Mouse (Mus musculus): ENCODE data around the gene Dnaic1. TPM values are rescaled to one million over a fixed set of nuclear protein-coding genes. Genes with fewer than 3 reads are reported as not detected.
"Not testable (repeated sequence)": the region's sequence is repeated elsewhere in the genome, so short reads cannot be mapped to it uniquely, and the experiment has no call there.

The Dnaic1 gene
- total RNA-seq, 1 experiment = 1.7 TPM

DNA sequence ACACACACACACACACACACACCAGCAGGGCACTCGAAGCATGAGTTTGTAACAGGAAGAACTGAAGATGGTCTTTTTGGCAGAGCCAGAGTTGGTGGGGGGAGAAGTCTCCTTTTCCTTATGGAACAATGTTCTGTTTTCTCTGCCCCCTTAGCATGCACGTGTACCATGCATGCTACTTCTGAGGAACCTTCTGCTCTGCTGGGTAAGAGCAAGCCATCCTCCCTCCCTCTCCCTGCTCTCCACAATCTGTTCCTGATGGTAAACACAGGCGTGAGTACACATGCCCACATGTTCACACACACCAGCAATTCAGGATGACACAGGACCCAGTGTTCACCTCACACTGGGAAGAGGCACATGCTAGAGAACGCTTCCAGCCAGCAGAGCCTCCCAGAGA lies 111.6 kb downstream of the Dnaic1 start:
- DNase-seq (ENCODE audit: low read depth, low spot score) = no peak
- H3K4me1 ChIP-seq (ENCODE audit: control insufficient read depth in 2 of 2, insufficient read depth in 2 of 2, low read length in 2 of 2, poor library complexity in 1 of 2) = peaks cover 2 to 15% of the 10 kb centered on the region in 2 experiments; a peak in 1 of 4 replicates
- TF ChIP-seq HCFC1 (IDR thresholded peaks at IDR 0.05; ENCODE audit: borderline replicate concordance, insufficient read depth, low read length) (no peak), MAFK (IDR thresholded peaks at IDR 0.05; ENCODE audit: insufficient read depth, low read depth, low read length) (no peak), ZC3H11A (IDR thresholded peaks at IDR 0.05; ENCODE audit: borderline replicate concordance, low read depth, low read length) (no peak), ZNF384 (IDR thresholded peaks at IDR 0.05; ENCODE audit: low read depth, low read length) (no peak), CHD2 (IDR thresholded peaks at IDR 0.05; ENCODE audit: low read depth, low read length) (no peak)
- no peaks in the 10 kb centered on the region for H3K36me3 ChIP-seq (ENCODE audit: control insufficient read depth, insufficient read depth, low read length, poor library complexity, severe bottlenecking)
- no peak overlapping the region for H3K9ac ChIP-seq (ENCODE audit: insufficient read depth, low read depth, low read length, poor library complexity, severe bottlenecking)
- in situ Hi-C loops (cut with MboI; ENCODE audit: low sequenced_read_pairs in 2 of 2, unreplicated experiment in 2 of 2) = no loop called here
- no peak overlapping the region for H3K4me3 ChIP-seq (ENCODE audit: insufficient read depth in 1 of 2, low read depth in 1 of 2, low read length in 2 of 2, poor library complexity in 1 of 2, severe bottlenecking in 1 of 2)
- no peaks in the 10 kb centered on the region for H3K9me3 ChIP-seq (ENCODE audit: control insufficient read depth, insufficient read depth, low read depth, low read length)
- H3K27ac ChIP-seq (ENCODE audit: insufficient read depth, low read depth, low read length, poor library complexity, severe bottlenecking) = no peak overlapping the region

DNA sequence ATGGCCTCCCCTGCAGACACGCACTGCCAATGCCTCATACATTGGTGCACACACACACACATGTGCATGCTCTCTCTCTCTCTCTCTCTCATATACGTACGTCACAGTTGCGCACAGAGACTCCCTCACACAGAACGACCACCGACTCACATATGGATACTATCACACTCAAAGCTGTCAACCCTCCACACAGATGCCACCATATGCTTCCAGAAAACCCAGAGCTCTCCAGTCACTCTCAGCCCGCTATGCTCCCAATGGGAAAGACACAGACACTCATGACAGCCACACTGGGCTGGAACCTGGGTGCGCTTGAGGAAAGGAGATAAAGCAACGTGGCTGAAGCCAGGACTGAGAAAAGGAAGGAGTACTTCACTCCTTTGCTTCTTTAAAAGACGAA lies 112.4 kb downstream of the Dnaic1 start:
- in situ Hi-C loops (cut with MboI; ENCODE audit: low sequenced_read_pairs in 2 of 2, unreplicated experiment in 2 of 2) = no loop called here
- no peak overlapping the region for H3K4me3 ChIP-seq (ENCODE audit: insufficient read depth in 1 of 2, low read depth in 1 of 2, low read length in 2 of 2, poor library complexity in 1 of 2, severe bottlenecking in 1 of 2)
- DNase-seq (ENCODE audit: low read depth, low spot score) = no peak
- no peaks in the 10 kb centered on the region for H3K9me3 ChIP-seq (ENCODE audit: control insufficient read depth, insufficient read depth, low read depth, low read length)
- H3K36me3 ChIP-seq (ENCODE audit: control insufficient read depth, insufficient read depth, low read length, poor library complexity, severe bottlenecking) = no peaks in the 10 kb centered on the region
- H3K27ac ChIP-seq (ENCODE audit: insufficient read depth, low read depth, low read length, poor library complexity, severe bottlenecking) = no peak overlapping the region
- peaks cover 0 to 10% of the 10 kb centered on the region in 2 experiments; a peak in 1 of 4 replicates for H3K4me1 ChIP-seq (ENCODE audit: control insufficient read depth in 2 of 2, insufficient read depth in 2 of 2, low read length in 2 of 2, poor library complexity in 1 of 2)
- H3K9ac ChIP-seq (ENCODE audit: insufficient read depth, low read depth, low read length, poor library complexity, severe bottlenecking) = no peak overlapping the region
- TF ChIP-seq HCFC1 (IDR thresholded peaks at IDR 0.05; ENCODE audit: borderline replicate concordance, insufficient read depth, low read length) = no peak
- no peak for TF ChIP-seq CHD2 (IDR thresholded peaks at IDR 0.05; ENCODE audit: low read depth, low read length)
- TF ChIP-seq ZNF384 (IDR thresholded peaks at IDR 0.05; ENCODE audit: low read depth, low read length) = no peak
- TF ChIP-seq ZC3H11A (IDR thresholded peaks at IDR 0.05; ENCODE audit: borderline replicate concordance, low read depth, low read length) = no peak
- TF ChIP-seq MAFK (IDR thresholded peaks at IDR 0.05; ENCODE audit: insufficient read depth, low read depth, low read length) = no peak

DNA sequence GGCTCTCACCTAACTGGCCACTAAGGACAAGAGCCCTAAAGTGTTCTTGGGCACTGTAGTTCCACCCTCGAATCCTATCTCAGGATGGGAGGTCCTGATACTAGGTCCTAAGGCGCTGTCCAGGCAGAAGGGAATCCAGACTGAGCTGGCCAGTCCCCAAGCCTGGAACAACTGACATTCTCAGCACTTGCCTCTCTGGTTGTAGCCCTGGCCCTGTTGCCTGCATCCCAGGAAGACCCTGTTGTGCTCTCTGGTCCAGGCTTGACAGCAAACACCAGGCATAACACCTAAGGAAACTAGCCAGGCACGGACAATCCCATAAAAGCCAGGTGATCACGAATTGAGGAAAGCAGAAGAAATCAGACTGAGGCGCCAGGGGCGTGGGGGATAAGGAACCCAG lies 113.2 kb downstream of the Dnaic1 start:
- no peak for TF ChIP-seq CHD2 (IDR thresholded peaks at IDR 0.05; ENCODE audit: low read depth, low read length)
- no peak for TF ChIP-seq ZNF384 (IDR thresholded peaks at IDR 0.05; ENCODE audit: low read depth, low read length)
- TF ChIP-seq HCFC1 (IDR thresholded peaks at IDR 0.05; ENCODE audit: borderline replicate concordance, insufficient read depth, low read length) = no peak
- TF ChIP-seq ZC3H11A (IDR thresholded peaks at IDR 0.05; ENCODE audit: borderline replicate concordance, low read depth, low read length) = no peak
- TF ChIP-seq MAFK (IDR thresholded peaks at IDR 0.05; ENCODE audit: insufficient read depth, low read depth, low read length) = no peak
- no peak for DNase-seq (ENCODE audit: low read depth, low spot score)
- in situ Hi-C loops (cut with MboI; ENCODE audit: low sequenced_read_pairs in 2 of 2, unreplicated experiment in 2 of 2) = no loop called here
- H3K9ac ChIP-seq (ENCODE audit: insufficient read depth, low read depth, low read length, poor library complexity, severe bottlenecking) = no peak overlapping the region
- no peak overlapping the region for H3K4me3 ChIP-seq (ENCODE audit: insufficient read depth in 1 of 2, low read depth in 1 of 2, low read length in 2 of 2, poor library complexity in 1 of 2, severe bottlenecking in 1 of 2)
- H3K36me3 ChIP-seq (ENCODE audit: control insufficient read depth, insufficient read depth, low read length, poor library complexity, severe bottlenecking) = no peaks in the 10 kb centered on the region
- no peak overlapping the region for H3K27ac ChIP-seq (ENCODE audit: insufficient read depth, low read depth, low read length, poor library complexity, severe bottlenecking)
- H3K4me1 ChIP-seq (ENCODE audit: control insufficient read depth in 2 of 2, insufficient read depth in 2 of 2, low read length in 2 of 2, poor library complexity in 1 of 2) = peaks cover 0 to 4% of the 10 kb centered on the region in 2 experiments; a peak in 1 of 4 replicates
- H3K9me3 ChIP-seq (ENCODE audit: control insufficient read depth, insufficient read depth, low read depth, low read length) = no peaks in the 10 kb centered on the region

DNA sequence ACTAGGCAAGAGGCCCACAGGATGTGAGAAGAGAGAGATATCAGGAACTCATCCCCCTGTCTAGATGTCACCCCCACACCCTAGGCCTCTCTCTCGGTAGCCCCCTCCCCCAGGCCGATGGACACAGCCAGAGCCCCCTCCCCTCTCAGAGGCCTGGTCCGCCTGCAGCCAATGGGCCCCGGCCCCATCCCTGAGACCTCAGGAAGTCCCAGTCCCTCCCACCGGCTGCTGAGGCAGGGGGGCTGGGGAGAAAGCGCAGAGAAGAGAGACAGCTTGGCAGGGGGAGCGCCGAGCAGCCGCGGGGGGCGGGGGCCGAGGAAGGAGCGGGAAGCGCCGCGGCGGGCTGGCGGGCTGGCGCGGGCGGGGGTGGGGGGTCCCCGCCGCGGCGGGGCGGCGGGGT lies 113.7 kb downstream of the Dnaic1 start:
- H3K4me1 ChIP-seq (ENCODE audit: control insufficient read depth in 2 of 2, insufficient read depth in 2 of 2, low read length in 2 of 2, poor library complexity in 1 of 2); in situ Hi-C loops (cut with MboI; ENCODE audit: low sequenced_read_pairs in 2 of 2, unreplicated experiment in 2 of 2); H3K9me3 ChIP-seq (ENCODE audit: control insufficient read depth, insufficient read depth, low read depth, low read length); H3K4me3 ChIP-seq (ENCODE audit: insufficient read depth in 1 of 2, low read depth in 1 of 2, low read length in 2 of 2, poor library complexity in 1 of 2, severe bottlenecking in 1 of 2); H3K27ac ChIP-seq (ENCODE audit: insufficient read depth, low read depth, low read length, poor library complexity, severe bottlenecking); DNase-seq (ENCODE audit: low read depth, low spot score); H3K36me3 ChIP-seq (ENCODE audit: control insufficient read depth, insufficient read depth, low read length, poor library complexity, severe bottlenecking); H3K9ac ChIP-seq (ENCODE audit: insufficient read depth, low read depth, low read length, poor library complexity, severe bottlenecking): not testable (repeated sequence)

DNA sequence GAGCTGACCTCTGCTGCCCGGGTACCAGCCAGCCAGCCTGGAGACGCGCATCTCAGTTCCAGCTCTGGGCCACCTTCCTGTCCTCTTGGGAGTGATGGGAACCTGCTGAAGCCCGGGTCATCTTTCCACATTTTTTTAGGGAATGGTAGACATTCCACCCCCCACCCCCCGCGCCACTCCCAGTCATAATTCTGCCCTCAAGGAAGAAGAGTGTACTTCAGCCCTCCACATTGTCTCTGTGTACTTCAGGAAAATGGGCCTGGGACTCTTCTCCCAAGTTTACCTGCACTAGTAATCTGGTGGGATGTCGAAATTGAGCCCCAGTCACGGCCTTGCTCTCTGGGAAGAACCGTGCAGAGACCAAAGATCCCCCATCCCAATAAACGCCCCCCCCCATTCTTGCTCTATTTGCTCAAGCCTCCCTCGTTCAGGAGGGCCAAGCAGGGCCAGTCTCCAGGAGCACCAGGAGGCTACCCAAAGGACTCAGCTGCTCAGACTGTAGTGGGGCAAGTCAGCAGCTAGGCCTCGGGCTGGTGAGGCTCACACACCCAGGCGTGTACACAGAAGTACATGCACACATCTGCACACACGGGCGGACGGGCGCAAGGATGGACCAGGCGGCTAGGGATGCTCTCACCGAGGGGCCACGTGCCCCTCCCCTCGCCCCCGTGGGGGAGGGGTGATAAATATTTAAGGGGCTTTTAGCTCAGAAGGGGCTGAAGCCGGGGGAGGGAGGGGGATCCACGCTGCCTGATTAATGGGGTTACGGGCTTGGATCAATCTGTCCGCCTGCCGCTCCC lies 114.8 kb downstream of the Dnaic1 start:
- H3K36me3 ChIP-seq (ENCODE audit: control insufficient read depth, insufficient read depth, low read length, poor library complexity, severe bottlenecking); in situ Hi-C loops (cut with MboI; ENCODE audit: low sequenced_read_pairs in 2 of 2, unreplicated experiment in 2 of 2); H3K27ac ChIP-seq (ENCODE audit: insufficient read depth, low read depth, low read length, poor library complexity, severe bottlenecking); DNase-seq (ENCODE audit: low read depth, low spot score); H3K4me1 ChIP-seq (ENCODE audit: control insufficient read depth in 2 of 2, insufficient read depth in 2 of 2, low read length in 2 of 2, poor library complexity in 1 of 2); H3K9ac ChIP-seq (ENCODE audit: insufficient read depth, low read depth, low read length, poor library complexity, severe bottlenecking); H3K9me3 ChIP-seq (ENCODE audit: control insufficient read depth, insufficient read depth, low read depth, low read length): not testable (repeated sequence)
- peak overlapping the region in 1 of 2 experiments; percentile 15; a peak in 1 of 4 replicates for H3K4me3 ChIP-seq (ENCODE audit: insufficient read depth in 1 of 2, low read depth in 1 of 2, low read length in 2 of 2, poor library complexity in 1 of 2, severe bottlenecking in 1 of 2)

DNA sequence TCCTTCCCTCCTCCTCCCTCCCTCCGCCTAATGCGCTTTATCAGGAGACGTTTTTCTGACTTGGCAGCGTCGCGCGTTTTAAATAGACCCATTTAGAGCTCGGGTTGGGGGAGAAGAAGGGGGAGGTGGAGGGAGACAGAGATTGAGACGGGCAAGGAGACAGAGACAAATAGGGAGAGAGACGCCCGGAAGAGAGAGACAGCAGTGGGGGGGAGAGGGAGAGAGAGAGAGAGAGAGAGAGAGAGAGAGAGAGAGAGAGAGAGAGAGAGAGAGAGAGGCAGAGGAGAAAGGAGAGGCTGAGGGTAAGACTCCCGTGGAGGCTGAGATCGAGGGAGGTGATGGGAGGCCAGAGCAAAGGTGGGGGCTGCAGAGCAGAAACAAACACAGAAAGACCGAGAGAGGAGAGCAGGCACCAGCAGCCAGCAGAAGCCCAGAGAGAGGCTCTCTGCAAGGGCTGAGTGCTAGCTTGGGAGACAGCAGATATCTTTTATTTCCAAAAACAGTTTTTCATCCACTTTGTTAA lies 115.4 kb downstream of the Dnaic1 start:
- H3K4me1 ChIP-seq (ENCODE audit: control insufficient read depth in 2 of 2, insufficient read depth in 2 of 2, low read length in 2 of 2, poor library complexity in 1 of 2); H3K27ac ChIP-seq (ENCODE audit: insufficient read depth, low read depth, low read length, poor library complexity, severe bottlenecking); in situ Hi-C loops (cut with MboI; ENCODE audit: low sequenced_read_pairs in 2 of 2, unreplicated experiment in 2 of 2); DNase-seq (ENCODE audit: low read depth, low spot score); H3K9ac ChIP-seq (ENCODE audit: insufficient read depth, low read depth, low read length, poor library complexity, severe bottlenecking); H3K9me3 ChIP-seq (ENCODE audit: control insufficient read depth, insufficient read depth, low read depth, low read length); H3K4me3 ChIP-seq (ENCODE audit: insufficient read depth in 1 of 2, low read depth in 1 of 2, low read length in 2 of 2, poor library complexity in 1 of 2, severe bottlenecking in 1 of 2); H3K36me3 ChIP-seq (ENCODE audit: control insufficient read depth, insufficient read depth, low read length, poor library complexity, severe bottlenecking): not testable (repeated sequence)

DNA sequence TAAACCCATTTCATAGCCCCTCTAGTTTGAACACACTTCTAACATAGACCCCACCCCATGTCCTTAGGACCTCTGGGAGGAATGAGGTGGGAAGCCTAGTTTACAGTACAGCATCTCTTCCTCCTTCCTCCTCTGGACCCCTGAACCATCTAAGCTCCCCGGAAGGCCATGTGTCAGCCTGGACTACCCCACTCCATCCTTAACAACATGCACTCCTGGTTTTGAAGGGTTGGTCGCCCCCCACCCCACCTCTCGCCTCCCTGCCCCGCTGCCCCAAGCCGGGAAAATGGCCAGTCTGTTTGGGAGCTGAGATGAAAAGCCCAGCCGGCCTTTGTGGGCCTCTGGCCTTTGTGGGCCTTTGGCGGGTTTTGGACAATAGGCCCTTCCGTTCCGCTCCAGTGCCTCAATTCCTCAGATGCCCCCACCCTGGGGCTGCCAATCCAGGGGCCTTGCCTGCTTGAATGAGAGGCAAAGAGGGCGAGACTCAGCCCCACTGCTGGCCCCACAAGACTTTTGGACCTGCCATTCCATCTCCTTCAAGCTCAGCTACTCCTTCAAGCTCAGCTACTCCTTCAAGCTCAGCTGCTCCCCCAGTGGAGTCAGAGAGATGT lies 116.4 kb downstream of the Dnaic1 start:
- H3K27ac ChIP-seq (ENCODE audit: insufficient read depth, low read depth, low read length, poor library complexity, severe bottlenecking); H3K9ac ChIP-seq (ENCODE audit: insufficient read depth, low read depth, low read length, poor library complexity, severe bottlenecking); H3K9me3 ChIP-seq (ENCODE audit: control insufficient read depth, insufficient read depth, low read depth, low read length); H3K4me1 ChIP-seq (ENCODE audit: control insufficient read depth in 2 of 2, insufficient read depth in 2 of 2, low read length in 2 of 2, poor library complexity in 1 of 2); H3K4me3 ChIP-seq (ENCODE audit: insufficient read depth in 1 of 2, low read depth in 1 of 2, low read length in 2 of 2, poor library complexity in 1 of 2, severe bottlenecking in 1 of 2); H3K36me3 ChIP-seq (ENCODE audit: control insufficient read depth, insufficient read depth, low read length, poor library complexity, severe bottlenecking); in situ Hi-C loops (cut with MboI; ENCODE audit: low sequenced_read_pairs in 2 of 2, unreplicated experiment in 2 of 2); DNase-seq (ENCODE audit: low read depth, low spot score): not testable (repeated sequence)
